Mouse (Mus musculus) right cerebral cortex, postnatal 4 days (tissue): ENCODE measurements at regions not wholly inside any gene's neighbourhood (a gene's known extent, or its start where the extent isn't known, plus 50 kb on each side); places are given as distances from the start of the nearest gene placed in this dataset.

ENCODE experiments used
- DNase-seq: peaks from one replicate; pipeline ENCODE4 v3.0.0-alpha.2; 2022

GRCm38 (mm10) chr10:37079535-37079934 lies 59.2 kb downstream of the Marcks start:
- DNase-seq = no peak

GRCm38 (mm10) chr10:37078439-37078838 lies 60.3 kb downstream of the Marcks start:
- DNase-seq = peak; percentile 37

GRCm38 (mm10) chr10:37077741-37078140 lies 61.0 kb downstream of the Marcks start:
- DNase-seq = no peak

GRCm38 (mm10) chr10:37072834-37073233 lies 65.9 kb downstream of the Marcks start:
- DNase-seq = peak; percentile 35

GRCm38 (mm10) chr10:37072061-37072460 lies 66.7 kb downstream of the Marcks start:
- no peak for DNase-seq

GRCm38 (mm10) chr10:37071420-37071819 lies 67.3 kb downstream of the Marcks start:
- no peak for DNase-seq
